Mouse (Mus musculus) thymus, postnatal 25 days (tissue): ENCODE results near the gene Afm.

Experiments used
- DNase-seq: peaks from one replicate; pipeline ENCODE4 v3.0.0; 2022

The Afm gene

GRCm38 (mm10) chr5:90518356-90519100 lies at the start of gene Afm:
TSS of gene Afm (plus strand) at chr5:90518932.
- no peak for DNase-seq

DNA sequence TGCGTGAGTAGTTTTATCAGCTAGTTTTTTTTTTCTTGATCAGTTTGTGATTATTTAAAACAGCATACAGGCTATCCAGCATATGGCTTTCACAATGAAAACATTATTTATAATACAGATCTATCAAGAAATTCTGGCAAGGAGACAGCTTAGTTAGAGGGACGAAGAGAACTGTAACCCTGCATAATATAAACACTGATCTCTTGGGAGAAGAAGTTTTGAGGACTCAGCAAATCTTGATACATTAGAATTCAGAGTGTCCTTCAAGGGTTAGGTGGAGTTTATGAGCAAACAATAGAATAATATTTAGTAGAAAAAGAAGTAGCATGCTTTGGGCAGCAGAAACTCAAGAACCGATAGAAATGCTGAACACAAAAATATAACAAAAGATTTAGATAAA lies 47.9 kb upstream of the Afm start:
- DNase-seq, result no peak

GRCm38 (mm10) chr5:90473902-90474301 lies 44.8 kb upstream of the Afm start:
- no peak for DNase-seq

DNA sequence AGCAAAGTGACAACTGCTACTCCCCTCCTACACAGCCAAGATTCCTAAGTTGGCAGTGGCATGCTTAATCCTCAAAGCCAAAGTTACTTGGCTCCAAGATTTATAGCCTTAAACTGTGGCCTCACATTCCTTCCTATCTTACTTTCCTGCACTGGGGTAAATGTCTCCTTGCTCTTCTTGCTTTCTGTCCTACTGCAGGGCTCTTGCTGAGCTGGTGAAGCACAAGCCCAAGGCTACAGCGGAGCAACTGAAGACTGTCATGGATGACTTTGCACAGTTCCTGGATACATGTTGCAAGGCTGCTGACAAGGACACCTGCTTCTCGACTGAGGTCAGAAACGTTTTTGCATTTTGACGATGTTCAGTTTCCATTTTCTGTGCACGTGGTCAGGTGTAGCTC lies 44.4 kb upstream of the Afm start:
- DNase-seq, result no peak

DNA sequence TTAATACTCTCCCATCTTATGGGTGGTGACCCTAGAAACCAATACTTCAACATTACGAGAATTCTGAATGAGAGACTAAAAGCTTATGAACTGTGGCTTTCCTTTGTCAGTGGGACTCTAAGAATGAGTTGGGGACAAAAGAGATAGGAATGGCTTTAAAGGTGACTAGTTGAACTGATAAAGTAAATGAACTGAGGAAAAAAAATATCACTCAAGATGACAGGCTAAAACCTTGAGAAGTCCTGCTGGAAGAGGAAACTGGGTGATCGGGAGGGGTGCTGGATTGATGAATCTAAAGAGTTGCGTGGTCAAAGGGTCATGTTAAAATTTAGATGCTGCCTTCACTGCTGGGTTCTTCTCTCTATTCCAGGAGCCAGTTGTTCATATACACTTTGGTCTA lies 42.0 kb upstream of the Afm start:
- DNase-seq, result no peak

- no peak for DNase-seq
These were observed 41.2 kb upstream of the Afm start for GRCm38 (mm10) chr5:90477308-90478140.

DNA sequence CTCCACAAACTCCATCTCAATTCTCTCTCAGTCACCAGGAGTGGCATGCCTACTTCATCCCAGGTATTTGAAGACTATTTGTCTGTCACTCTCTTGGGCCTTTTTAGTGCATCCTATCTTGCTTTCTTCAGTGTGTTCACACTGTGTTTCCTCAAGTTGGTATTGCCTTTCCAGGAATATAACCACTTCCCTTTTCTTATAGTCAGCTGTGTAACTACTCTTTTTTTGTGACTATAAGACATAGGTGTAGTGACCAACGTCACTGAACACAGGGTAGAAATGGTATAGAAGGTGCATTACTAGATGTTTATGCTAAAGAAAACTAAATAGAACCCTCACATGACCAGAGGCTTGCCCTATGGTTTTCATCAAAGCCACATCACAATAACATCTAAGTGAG lies 39.8 kb upstream of the Afm start:
- no peak for DNase-seq

DNA sequence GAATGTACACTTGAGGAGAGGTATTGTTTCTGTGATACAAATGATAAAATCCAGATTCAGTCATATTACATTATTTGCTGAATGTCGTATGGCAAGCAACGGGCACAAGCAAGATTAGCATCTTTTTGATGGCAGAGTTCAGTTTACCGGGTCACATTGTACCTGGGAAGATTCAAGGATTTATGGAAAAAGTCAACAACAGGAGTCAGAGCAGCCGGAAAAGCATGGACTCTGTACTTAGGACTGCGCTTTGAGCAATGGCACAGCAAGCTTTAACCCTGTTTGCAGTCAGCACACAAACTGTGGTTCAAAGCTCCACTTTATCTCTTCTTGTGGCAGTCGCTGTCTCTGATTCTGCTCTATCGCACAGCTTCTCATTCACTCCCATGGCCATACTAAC lies 33.1 kb upstream of the Afm start:
- DNase-seq, result no peak

DNA sequence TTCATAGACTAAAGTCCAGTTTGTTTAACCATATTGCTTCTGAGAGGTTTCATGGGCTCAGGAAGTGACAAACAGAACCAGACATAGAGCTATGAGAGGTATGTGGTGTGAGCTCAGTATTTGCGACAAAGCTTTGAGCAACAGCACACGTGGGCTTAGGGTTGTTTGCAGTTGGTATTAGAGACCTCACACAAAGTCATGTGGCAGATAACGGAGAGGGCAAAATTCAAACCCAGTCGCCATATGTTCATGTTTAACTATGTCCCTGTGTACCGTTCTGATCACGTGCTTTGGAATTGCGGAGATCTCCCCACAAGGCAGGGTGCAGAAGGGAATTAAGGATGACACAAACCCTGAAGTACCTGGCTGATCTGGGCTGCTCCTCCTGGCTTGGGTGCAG lies 30.4 kb upstream of the Afm start:
- DNase-seq, result no peak

DNA sequence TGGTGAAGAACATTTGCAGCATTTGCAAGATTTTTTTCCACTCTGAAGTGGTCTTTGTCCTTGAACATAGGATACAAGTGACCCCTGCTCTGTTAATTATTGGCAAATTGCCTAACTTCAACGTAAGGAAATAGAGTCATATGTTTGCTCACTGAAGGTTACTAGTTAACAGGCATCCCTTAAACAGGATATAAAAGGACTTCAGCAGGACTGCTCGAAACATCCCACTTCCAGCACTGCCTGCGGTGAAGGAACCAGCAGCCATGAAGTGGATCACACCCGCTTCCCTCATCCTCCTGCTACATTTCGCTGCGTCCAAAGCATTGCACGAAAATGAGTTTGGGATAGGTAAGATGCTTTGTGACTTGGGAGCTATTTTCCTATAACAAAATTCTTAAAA lies 28.2 kb upstream of the Afm start, which contains the start of gene Afp:
TSS of gene Afp (plus strand) at position 220 of the 400 bp plus-strand sequence.
- no peak for DNase-seq

- DNase-seq, result peak; percentile 68
These were observed 26.3 kb upstream of the Afm start for GRCm38 (mm10) chr5:90492440-90492839.

- DNase-seq, result no peak
These were observed 24.4 kb upstream of the Afm start for GRCm38 (mm10) chr5:90494308-90494707.

GRCm38 (mm10) chr5:90499509-90499908 lies 19.2 kb upstream of the Afm start:
- DNase-seq, result no peak

GRCm38 (mm10) chr5:90500714-90501113 lies 18.0 kb upstream of the Afm start:
- DNase-seq, result peak; percentile 79

- DNase-seq, result no peak
These were observed 17.0 kb upstream of the Afm start for GRCm38 (mm10) chr5:90501752-90502151.

GRCm38 (mm10) chr5:90504742-90505141 lies 14.0 kb upstream of the Afm start:
- no peak for DNase-seq

DNA sequence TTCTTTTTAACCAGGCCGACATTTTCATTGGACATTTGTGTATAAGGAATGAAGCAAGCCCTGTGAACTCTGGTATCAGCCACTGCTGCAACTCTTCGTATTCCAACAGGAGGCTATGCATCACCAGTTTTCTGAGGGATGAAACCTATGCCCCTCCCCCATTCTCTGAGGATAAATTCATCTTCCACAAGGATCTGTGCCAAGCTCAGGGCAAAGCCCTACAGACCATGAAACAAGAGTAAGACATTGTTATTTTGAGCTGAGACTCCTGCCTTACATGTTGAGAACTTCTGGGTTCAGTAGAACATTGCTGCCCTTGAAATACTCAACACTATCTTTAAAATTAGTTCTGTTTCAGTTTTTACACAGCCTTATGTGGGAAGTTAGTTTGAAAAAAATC lies 12.2 kb upstream of the Afm start:
- DNase-seq, result no peak

- no peak for DNase-seq
These were observed 11.3 kb upstream of the Afm start for GRCm38 (mm10) chr5:90507411-90507949.

DNA sequence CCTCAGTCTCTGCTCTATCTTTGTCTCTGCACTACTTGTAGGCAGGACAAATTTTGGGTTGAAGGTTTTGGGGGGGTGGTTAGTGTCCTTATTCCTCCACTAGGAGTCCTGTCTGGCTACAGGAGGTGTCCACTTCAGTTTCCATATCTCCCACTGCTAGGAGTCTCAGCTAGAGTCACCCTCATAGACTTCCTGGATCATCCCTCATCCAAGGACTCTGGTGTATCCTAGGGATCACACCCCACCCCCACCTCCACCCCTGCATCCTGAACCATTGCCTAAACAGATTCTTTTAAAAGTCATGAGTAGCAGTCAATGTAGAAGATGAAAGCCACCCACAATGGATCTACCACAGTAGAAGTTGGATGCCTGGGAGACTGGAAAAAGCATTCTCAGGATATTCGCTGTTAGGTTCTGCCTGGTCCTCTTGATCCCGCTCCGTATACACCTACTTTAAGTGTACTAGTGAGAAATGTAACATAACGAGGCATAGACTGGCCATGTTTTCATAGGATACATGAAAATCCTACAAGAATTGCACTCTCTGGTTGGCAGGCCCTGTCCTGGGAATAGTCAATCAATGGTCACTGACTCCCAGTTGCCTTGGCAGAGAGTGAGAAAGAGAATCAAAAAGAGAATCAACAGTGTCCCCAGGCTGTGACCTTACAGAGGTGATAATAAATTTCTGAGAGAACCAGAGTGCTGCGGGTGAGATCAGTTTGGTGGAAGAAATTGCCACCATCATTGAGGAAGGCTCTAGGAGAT lies 8.7 kb upstream of the Afm start:
- no peak for DNase-seq

- no peak for DNase-seq
These were observed 6.3 kb upstream of the Afm start for GRCm38 (mm10) chr5:90512288-90512955.

- DNase-seq, result no peak
These were observed 3.2 kb upstream of the Afm start for GRCm38 (mm10) chr5:90515561-90515960.

DNA sequence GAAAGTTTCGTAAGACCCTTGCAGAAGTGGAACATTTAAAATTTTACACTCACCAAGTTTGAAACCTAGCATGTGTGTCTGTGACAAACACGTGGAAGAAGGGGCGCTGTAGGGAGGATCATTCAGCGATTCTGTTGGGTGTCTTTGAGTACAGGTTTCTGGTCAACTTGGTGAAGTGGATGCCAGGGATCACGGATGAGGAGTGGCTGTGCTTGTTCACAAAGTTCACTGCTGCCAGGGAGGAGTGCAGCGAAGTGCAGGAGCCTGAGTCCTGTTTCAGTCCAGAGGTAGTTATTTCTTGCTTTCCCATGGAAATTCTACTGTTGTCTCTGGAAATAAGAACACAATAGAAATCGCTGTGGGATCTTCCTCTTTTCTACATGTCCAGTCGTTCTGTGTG lies 32.5 kb downstream of the Afm start:
- DNase-seq, result no peak

DNA sequence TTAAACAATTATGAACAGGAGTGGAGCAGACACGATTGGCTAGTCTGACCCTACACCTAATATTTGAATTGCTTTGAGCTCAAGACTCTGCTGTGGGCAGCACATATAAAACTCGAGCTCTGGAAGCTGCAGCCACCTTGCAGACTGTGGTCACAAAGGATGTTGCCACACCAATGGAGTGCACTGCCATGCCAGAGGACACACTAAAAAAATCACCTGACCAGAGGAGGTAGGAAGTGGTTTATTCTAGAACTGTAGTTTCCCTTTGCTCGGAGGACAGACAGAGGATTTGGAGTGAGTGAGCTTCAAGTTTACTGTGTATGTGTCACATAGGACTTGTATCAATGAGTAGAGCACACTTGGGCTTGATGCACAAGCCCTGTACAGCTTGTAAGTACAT lies 37.3 kb downstream of the Afm start:
- DNase-seq, result no peak
